Comparison of ENCODE assay signal across 10 mouse cellular contexts in genomic region chr9:62817828-62818614, GRCm38 (mm10). TPM values are rescaled to one million over a fixed set of nuclear protein-coding genes. Genes with fewer than 3 reads are reported as not detected.
A peak's percentile ranks its signal among the peaks of the same experiment; 100 is the strongest.
DNase-seq lines count a peak whose midpoint lies in the region; ATAC-seq and TF ChIP-seq lines count a peak whose summit lies in the region.
"Had no signal": no experiment of that assay in that cellular context is flagged by ENCODE, and none has a peak within 500 bp of the region (broad histone marks: within the 10 kb centered on the region; RNA-seq: fewer than 3 reads in every experiment).

No protein-coding gene starts in this region.

- no peak overlapping the region for H3K4me3 ChIP-seq in intestine, embryonic 15.5 days (replicated peaks)
- no peak overlapping the region for H3K4me3 ChIP-seq in intestine, postnatal 0 days (ENCODE audit: low read depth, low read length)
- H3K4me3 ChIP-seq in embryonic fibroblast, embryonic 13.5 days (ENCODE audit: insufficient read depth, low read length) = no peak overlapping the region
- H3K4me3 ChIP-seq in hindbrain, embryonic 10.5 days = no peak overlapping the region
- H3K4me3 ChIP-seq: midbrain, embryonic 12.5 days had no signal

- TF ChIP-seq POLR2A in embryonic fibroblast, embryonic 13.5 days (IDR thresholded peaks at IDR 0.05; ENCODE audit: low read depth, low read length) = no peak

- H3K4me2 ChIP-seq in intestine, embryonic 15.5 days (replicated peaks) = no peak overlapping the region
- H3K4me2 ChIP-seq in intestine, postnatal 0 days (replicated peaks; ENCODE audit: low read depth) = no peak overlapping the region
- H3K4me2 ChIP-seq: midbrain, embryonic 12.5 days had no signal

- WGBS in intestine, embryonic 15.5 days = 64% methylated on average over 4 of the region's 4 CpGs
- WGBS in intestine, postnatal 0 days = 70% methylated on average over 4 of the region's 4 CpGs
- WGBS in hindbrain, embryonic 10.5 days = 82% methylated on average over 4 of the region's 4 CpGs

- no peak overlapping the region for H3K9ac ChIP-seq in intestine, embryonic 15.5 days
- H3K9ac ChIP-seq in intestine, postnatal 0 days (ENCODE audit: low read depth, low read length) = no peak overlapping the region
- H3K9ac ChIP-seq: midbrain, embryonic 12.5 days had no signal

- ATAC-seq in intestine, embryonic 15.5 days = 0 out of 2 replicates have a peak, but pooled peaks have one; percentile 17
- no peak for ATAC-seq in intestine, postnatal 0 days

- no peak overlapping the region for H3K27ac ChIP-seq in intestine, embryonic 15.5 days
- no peak overlapping the region for H3K27ac ChIP-seq in intestine, postnatal 0 days (ENCODE audit: low read depth, low read length)
- peak overlapping the region; percentile 81 for H3K27ac ChIP-seq in embryonic fibroblast, embryonic 13.5 days (ENCODE audit: insufficient read depth, low read length)
- no peak overlapping the region; the same call in 1 of the 2 replicates for H3K27ac ChIP-seq in hindbrain, embryonic 10.5 days
- H3K27ac ChIP-seq: midbrain, embryonic 12.5 days had no signal

- H3K36me3 ChIP-seq in intestine, embryonic 15.5 days = no peaks in the 10 kb centered on the region
- no peaks in the 10 kb centered on the region for H3K36me3 ChIP-seq in intestine, postnatal 0 days (ENCODE audit: control insufficient read depth, insufficient read depth)
- H3K36me3 ChIP-seq in hindbrain, embryonic 10.5 days = no peaks in the 10 kb centered on the region
- H3K36me3 ChIP-seq: midbrain, embryonic 12.5 days had no signal

- no peaks in the 10 kb centered on the region for H3K4me1 ChIP-seq in intestine, embryonic 15.5 days (replicated peaks)
- H3K4me1 ChIP-seq in intestine, postnatal 0 days (replicated peaks; ENCODE audit: control insufficient read depth, insufficient read depth, low read length) = no peaks in the 10 kb centered on the region
- peaks cover 11% of the 10 kb centered on the region for H3K4me1 ChIP-seq in embryonic fibroblast, embryonic 13.5 days (ENCODE audit: control insufficient read depth, insufficient read depth, low read length)
- H3K4me1 ChIP-seq in hindbrain, embryonic 10.5 days (replicated peaks) = no peaks in the 10 kb centered on the region
- H3K4me1 ChIP-seq: midbrain, embryonic 12.5 days had no signal

- no peaks in the 10 kb centered on the region for H3K9me3 ChIP-seq in intestine, embryonic 15.5 days
- no peaks in the 10 kb centered on the region for H3K9me3 ChIP-seq in intestine, postnatal 0 days (ENCODE audit: control insufficient read depth)
- H3K9me3 ChIP-seq in hindbrain, embryonic 10.5 days = no peaks in the 10 kb centered on the region
- H3K9me3 ChIP-seq: midbrain, embryonic 12.5 days had no signal

- DNase-seq in MN1 (ENCODE audit: low spot score) = peak; percentile 67
- peak; percentile 31 to 44 for DNase-seq in lung, postnatal 4 days
- DNase-seq in hindbrain, embryonic 10.5 days (ENCODE audit: low spot score) = no peak
- DNase-seq in adrenal gland, postnatal 4 days (ENCODE audit: low spot score in 2 of 2) = no peak
- no peak for DNase-seq in c-Kit-positive CD71-positive TER-119-positive erythroid progenitor cells, embryonic 14.5 days (ENCODE audit: low spot score)
- DNase-seq: thymus, postnatal 4 days had no signal

- TF ChIP-seq CTCF in intestine, postnatal 0 days (IDR thresholded peaks at IDR 0.05; ENCODE audit: low read depth) = no peak
- TF ChIP-seq CTCF in embryonic fibroblast, embryonic 13.5 days (IDR thresholded peaks at IDR 0.05; ENCODE audit: borderline replicate concordance, insufficient read depth, low read length) = no peak

- no peaks in the 10 kb centered on the region for H3K27me3 ChIP-seq in intestine, embryonic 15.5 days (replicated peaks)
- no peaks in the 10 kb centered on the region for H3K27me3 ChIP-seq in intestine, postnatal 0 days (replicated peaks; ENCODE audit: control insufficient read depth, insufficient read depth, low read length)
- H3K27me3 ChIP-seq in hindbrain, embryonic 10.5 days (ENCODE audit: insufficient read depth, poor library complexity, severe bottlenecking) = no peaks in the 10 kb centered on the region
- H3K27me3 ChIP-seq: midbrain, embryonic 12.5 days had no signal

RNA-seq across cellular contexts. Expression of gene Fem1b, which starts 6.3 kb away (rescaled TPM):
- polyA plus RNA-seq in intestine, embryonic 15.5 days (2015; fragmentation: Nextera tagmentation; extraction: Ambion mirVana) = 16.2 and 16.7 TPM in 2 replicates
- 8.9 and 9.2 TPM in 2 replicates for polyA plus RNA-seq in intestine, postnatal 0 days (2015; fragmentation: Nextera tagmentation; extraction: Ambion mirVana)
- polyA plus RNA-seq in embryonic fibroblast, embryonic 13.5 days (2011; ENCODE audit: insufficient read length, low read depth, missing spikeins) = 37.3 and 41.2 TPM in 2 replicates
- polyA plus RNA-seq in hindbrain, embryonic 10.5 days (2016; fragmentation: Nextera tagmentation; extraction: Ambion mirVana) = 30.0 and 32.2 TPM in 2 replicates
- 10 to 100 TPM; 44.0 to 50.4 TPM for total RNA-seq in adrenal gland, postnatal 4 days (2021)

RNA-seq across cellular contexts. Expression of gene Cln6, which starts 20.6 kb away (rescaled TPM):
- 29.6 and 30.6 TPM in 2 replicates for polyA plus RNA-seq in intestine, embryonic 15.5 days (2015; fragmentation: Nextera tagmentation; extraction: Ambion mirVana)
- 60.3 and 63.3 TPM in 2 replicates for polyA plus RNA-seq in intestine, postnatal 0 days (2015; fragmentation: Nextera tagmentation; extraction: Ambion mirVana)
- 33.7 and 43.3 TPM in 2 replicates for polyA plus RNA-seq in embryonic fibroblast, embryonic 13.5 days (2011; ENCODE audit: insufficient read length, low read depth, missing spikeins)
- polyA plus RNA-seq in hindbrain, embryonic 10.5 days (2016; fragmentation: Nextera tagmentation; extraction: Ambion mirVana) = 12.6 and 15.1 TPM in 2 replicates
- total RNA-seq in adrenal gland, postnatal 4 days (2021) = 10 to 100 TPM; 37.5 to 38.1 TPM

RNA-seq across cellular contexts. Expression of gene Calml4, which starts 39.9 kb away (rescaled TPM):
- polyA plus RNA-seq in intestine, embryonic 15.5 days (2015; fragmentation: Nextera tagmentation; extraction: Ambion mirVana) = 193 and 202 TPM in 2 replicates
- 597 and 634 TPM in 2 replicates for polyA plus RNA-seq in intestine, postnatal 0 days (2015; fragmentation: Nextera tagmentation; extraction: Ambion mirVana)
- polyA plus RNA-seq in embryonic fibroblast, embryonic 13.5 days (2011; ENCODE audit: insufficient read length, low read depth, missing spikeins) = 2.9 and 7.5 TPM in 2 replicates
- polyA plus RNA-seq in hindbrain, embryonic 10.5 days (2016; fragmentation: Nextera tagmentation; extraction: Ambion mirVana) = 0.71 and 6.4 TPM in 2 replicates
- 10 to 100 TPM; 23.4 to 47.3 TPM for total RNA-seq in adrenal gland, postnatal 4 days (2021)

Comparison
In these comparisons a context has a peak if more than half of its experiments do, and no peak if none do; other contexts are left out.
1. DNase-seq: peak in MN1 (single experiment) and lung, postnatal 4 days (2 of 2); none in hindbrain, embryonic 10.5 days (single experiment), adrenal gland, postnatal 4 days (0 of 2) and c-Kit-positive CD71-positive TER-119-positive erythroid progenitor cells, embryonic 14.5 days (single experiment).
2. RNA of gene Calml4, which starts 39.9 kb away (polyA plus RNA-seq): 597 to 634 TPM in intestine, postnatal 0 days and 193 to 202 TPM in intestine, embryonic 15.5 days; 2.9 to 7.5 TPM in embryonic fibroblast, embryonic 13.5 days and 0.71 to 6.4 TPM in hindbrain, embryonic 10.5 days; every median in the first group is over 10 times any median in the second.